Mouse (Mus musculus): ENCODE data around the gene Krt26.

Krt26 gene

GRCm38 (mm10) chr11:99283334-99283733 is 54.4 kb downstream of the Krt26 start:
- no peak for DNase-seq

- no peak for DNase-seq
Measured at GRCm38 (mm10) chr11:99281116-99281515, 56.6 kb downstream of the Krt26 start.

- no peak for DNase-seq
Measured at GRCm38 (mm10) chr11:99279986-99280385, 57.8 kb downstream of the Krt26 start.

Measured in kidney, postnatal 14 days (tissue).